ENCODE assay signal across 20 mouse cellular contexts in genomic region chr9:90257220-90257619, GRCm38 (mm10). TPM values are rescaled to one million over a fixed set of nuclear protein-coding genes. Genes with fewer than 3 reads are reported as not detected.
DNase-seq lines count a peak whose midpoint lies in the region; ATAC-seq and TF ChIP-seq lines count a peak whose summit lies in the region.
"Had no signal": no experiment of that assay in that cellular context is flagged by ENCODE, and none has a peak within 500 bp of the region (broad histone marks: within the 10 kb centered on the region; RNA-seq: fewer than 3 reads in every experiment).

No protein-coding gene starts in this region.

- H3K4me2 ChIP-seq in heart, embryonic 11.5 days, result no peak overlapping the region
- H3K4me2 ChIP-seq in liver, embryonic 13.5 days, result peak overlapping the region; percentile 32; the same call in 1 of the 2 replicates
- H3K4me2 ChIP-seq in intestine, postnatal 0 days (replicated peaks; ENCODE audit: low read depth), result no peak overlapping the region
- H3K4me2 ChIP-seq: embryonic facial prominence, embryonic 13.5 days; forebrain, embryonic 15.5 days; hindbrain, embryonic 14.5 days had no signal

- no peak for ATAC-seq in heart, embryonic 11.5 days (replicated peaks; ENCODE audit: insufficient number of reproducible peaks, low FRiP score, low TSS enrichment)
- ATAC-seq in liver, embryonic 13.5 days (ENCODE audit: low read depth), result no peak
- no peak for ATAC-seq in intestine, postnatal 0 days
- ATAC-seq: forebrain, embryonic 15.5 days; midbrain, embryonic 16.5 days had no signal

- H3K27me3 ChIP-seq in heart, embryonic 11.5 days (ENCODE audit: control insufficient read depth, insufficient read depth, low read length), result no peaks in the 10 kb centered on the region
- H3K27me3 ChIP-seq in E14TG2a.4 (ENCODE audit: insufficient read depth, low read length), result no peaks in the 10 kb centered on the region
- H3K27me3 ChIP-seq in liver, embryonic 13.5 days, result no peaks in the 10 kb centered on the region
- H3K27me3 ChIP-seq in megakaryocyte, embryonic 14.5 days (replicated peaks), result no peaks in the 10 kb centered on the region
- no peaks in the 10 kb centered on the region for H3K27me3 ChIP-seq in intestine, postnatal 0 days (replicated peaks; ENCODE audit: control insufficient read depth, insufficient read depth, low read length)
- H3K27me3 ChIP-seq: embryonic facial prominence, embryonic 13.5 days; forebrain, embryonic 15.5 days had no signal

- WGBS in heart, embryonic 11.5 days (ENCODE audit: insufficient replicate concordance), result 65% methylated on average over 7 of the region's 7 CpGs
- 49% methylated on average over 7 of the region's 7 CpGs for WGBS in liver, embryonic 13.5 days (ENCODE audit: insufficient replicate concordance)
- 83% methylated on average over 7 of the region's 7 CpGs for WGBS in intestine, postnatal 0 days

- DNase-seq in heart, postnatal 36 days, result no peak
- no peak for DNase-seq in liver, embryonic 13.5 days
- no peak for DNase-seq in left cerebral cortex, adult 8-10 months (ENCODE audit: low spot score in 2 of 2)
- no peak for DNase-seq in lung, adult 18-20 months
- DNase-seq: cerebellum, adult 9-11 months; gastrocnemius, postnatal 14 days; heart, postnatal 14 days; kidney, postnatal 36 days; left cerebral cortex, postnatal 4 days; lung, postnatal 36 days; right cerebral cortex, postnatal 25 days; thymus, postnatal 14 days had no signal

- no peak for TF ChIP-seq CTCF in E14TG2a.4 (conservative IDR thresholded peaks at IDR 0.05; ENCODE audit: low read length)
- no peak for TF ChIP-seq CTCF in intestine, postnatal 0 days (IDR thresholded peaks at IDR 0.05; ENCODE audit: low read depth)

- 0 out of 2 replicates have a peak overlapping the region, but pooled peaks have one; percentile 8 for H3K9ac ChIP-seq in heart, embryonic 11.5 days (ENCODE audit: low read depth, low read length)
- H3K9ac ChIP-seq in liver, embryonic 13.5 days, result peak overlapping the region; percentile 58
- H3K9ac ChIP-seq in intestine, postnatal 0 days (ENCODE audit: low read depth, low read length), result no peak overlapping the region
- H3K9ac ChIP-seq: embryonic facial prominence, embryonic 13.5 days; forebrain, embryonic 15.5 days; hindbrain, embryonic 14.5 days had no signal

- no peaks in the 10 kb centered on the region for H3K36me3 ChIP-seq in heart, embryonic 11.5 days (ENCODE audit: control insufficient read depth, insufficient read depth, low read length)
- H3K36me3 ChIP-seq in E14TG2a.4 (ENCODE audit: insufficient read depth, low read length), result peaks cover 4% of the 10 kb centered on the region; the same call in 1 of the 2 replicates
- H3K36me3 ChIP-seq in liver, embryonic 13.5 days, result peaks cover 29% of the 10 kb centered on the region
- H3K36me3 ChIP-seq in megakaryocyte, embryonic 14.5 days (replicated peaks; ENCODE audit: low read length), result peaks cover 34% of the 10 kb centered on the region
- H3K36me3 ChIP-seq in intestine, postnatal 0 days (ENCODE audit: control insufficient read depth, insufficient read depth), result peaks cover 4% of the 10 kb centered on the region; the same call in 1 of the 2 replicates
- H3K36me3 ChIP-seq: embryonic facial prominence, embryonic 13.5 days; forebrain, embryonic 15.5 days had no signal

- peaks cover 46% of the 10 kb centered on the region for H3K4me1 ChIP-seq in heart, embryonic 11.5 days (ENCODE audit: control insufficient read depth, insufficient read depth, low read length)
- peaks cover 33% of the 10 kb centered on the region for H3K4me1 ChIP-seq in E14TG2a.4 (replicated peaks; ENCODE audit: low read depth, low read length)
- H3K4me1 ChIP-seq in liver, embryonic 13.5 days (replicated peaks), result peaks cover 86% of the 10 kb centered on the region
- H3K4me1 ChIP-seq in megakaryocyte, embryonic 14.5 days, result peaks cover 92% of the 10 kb centered on the region
- peaks cover 4% of the 10 kb centered on the region; the same call in 1 of the 2 replicates for H3K4me1 ChIP-seq in intestine, postnatal 0 days (replicated peaks; ENCODE audit: control insufficient read depth, insufficient read depth, low read length)
- H3K4me1 ChIP-seq: forebrain, embryonic 15.5 days had no signal

- no peak overlapping the region for H3K4me3 ChIP-seq in heart, embryonic 11.5 days (ENCODE audit: low read depth, low read length)
- H3K4me3 ChIP-seq in E14TG2a.4 (replicated peaks; ENCODE audit: low read length), result peak overlapping the region; percentile 24; the same call in 1 of the 2 replicates
- H3K4me3 ChIP-seq in liver, embryonic 13.5 days (replicated peaks), result no peak overlapping the region
- H3K4me3 ChIP-seq in megakaryocyte, embryonic 14.5 days (replicated peaks), result peak overlapping the region; percentile 72
- H3K4me3 ChIP-seq in intestine, postnatal 0 days (ENCODE audit: low read depth, low read length), result no peak overlapping the region
- H3K4me3 ChIP-seq: embryonic facial prominence, embryonic 13.5 days; forebrain, embryonic 15.5 days had no signal

- intact Hi-C loops in heart, postnatal 36 days (cut with DNase I), result loop anchor here (5.0 kb wide), 1 partner anchor 45 kb away; no protein-coding TSS in a partner anchor

- H3K27ac ChIP-seq in heart, embryonic 11.5 days (ENCODE audit: low read depth, low read length), result no peak overlapping the region
- peak overlapping the region; percentile 90 for H3K27ac ChIP-seq in liver, embryonic 13.5 days
- H3K27ac ChIP-seq in intestine, postnatal 0 days (ENCODE audit: low read depth, low read length), result no peak overlapping the region
- H3K27ac ChIP-seq: embryonic facial prominence, embryonic 13.5 days; forebrain, embryonic 15.5 days; hindbrain, embryonic 14.5 days had no signal

- no peaks in the 10 kb centered on the region for H3K9me3 ChIP-seq in heart, embryonic 11.5 days (replicated peaks; ENCODE audit: control insufficient read depth, low read length)
- no peaks in the 10 kb centered on the region for H3K9me3 ChIP-seq in E14TG2a.4 (ENCODE audit: low read length)
- no peaks in the 10 kb centered on the region for H3K9me3 ChIP-seq in liver, embryonic 13.5 days (replicated peaks)
- no peaks in the 10 kb centered on the region for H3K9me3 ChIP-seq in megakaryocyte, embryonic 14.5 days
- H3K9me3 ChIP-seq in intestine, postnatal 0 days (ENCODE audit: control insufficient read depth), result no peaks in the 10 kb centered on the region
- H3K9me3 ChIP-seq: embryonic facial prominence, embryonic 13.5 days; forebrain, embryonic 15.5 days had no signal

RNA-seq across cellular contexts. Expression of gene Tbc1d2b, which starts 13.4 kb away (rescaled TPM):
- 6.3 and 6.7 TPM in 2 replicates for polyA plus RNA-seq in heart, embryonic 11.5 days (2014; fragmentation: Nextera tagmentation; extraction: Ambion mirVana)
- 10 to 100 TPM; 11.2 to 11.8 TPM for total RNA-seq in heart, postnatal 36 days (2021)
- 6.5 and 8.2 TPM in 2 replicates for polyA plus RNA-seq in liver, embryonic 13.5 days (2015; fragmentation: Nextera tagmentation; extraction: Ambion mirVana)
- 0.63 and 4.0 TPM in 2 replicates for polyA plus RNA-seq in megakaryocyte, embryonic 14.5 days (2012; ENCODE audit: insufficient read depth, low replicate concordance)
- 5.2 and 6.6 TPM in 2 replicates for polyA plus RNA-seq in intestine, postnatal 0 days (2015; fragmentation: Nextera tagmentation; extraction: Ambion mirVana)
- total RNA-seq in left cerebral cortex, adult 8-10 months (2022), result 10 to 100 TPM; 14.6 to 15.6 (median 15.3) TPM

Comparison
In these comparisons a context has a peak if more than half of its experiments do, and no peak if none do; other contexts are left out.
1. H3K4me3 ChIP-seq: peak in E14TG2a.4 (single experiment) and megakaryocyte, embryonic 14.5 days (single experiment); none in heart, embryonic 11.5 days (single experiment), liver, embryonic 13.5 days (single experiment) and intestine, postnatal 0 days (single experiment).